Mouse (Mus musculus) stomach, embryonic 14.5 days (tissue): ENCODE data around the gene Tent5a. TPM values are rescaled to one million over a fixed set of nuclear protein-coding genes. Genes with fewer than 3 reads are reported as not detected.

Experiments
- ATAC-seq: fragments of 200-750 bp; cut with Nextera tagmentation; 2 replicates; pipeline ENCODE4 v1.8.0; 2017; ENCODE audit warnings: low read depth, moderate TSS enrichment; ENCODE audit not compliant: insufficient number of reproducible peaks, insufficient read depth, low FRiP score
- H3K27ac ChIP-seq: fragments of 300-500 bp; sonication (generic); 2 replicates; pipeline ENCODE4 v1.5.1; 2014; ENCODE audit warnings: mild to moderate bottlenecking, low read length, moderate library complexity, mixed read lengths
- H3K27me3 ChIP-seq: fragments of 300-500 bp; sonication (generic); 2 replicates; pipeline ENCODE4 v1.6.1; 2014; ENCODE audit warnings: low read length, control low read depth, mixed read lengths; ENCODE audit not compliant: control insufficient read depth, insufficient read depth
- H3K36me3 ChIP-seq: fragments of 300-500 bp; sonication (generic); 2 replicates; pipeline ENCODE4 v1.6.1; 2014; ENCODE audit warnings: mild to moderate bottlenecking, control low read depth, low read length, moderate library complexity, mixed read lengths; ENCODE audit not compliant: control insufficient read depth, insufficient read depth
- H3K4me1 ChIP-seq: fragments of 300-500 bp; sonication (generic); 2 replicates; pipeline ENCODE4 v1.6.1; 2014; ENCODE audit warnings: low read length, control low read depth, mixed read lengths; ENCODE audit not compliant: control insufficient read depth, insufficient read depth
- H3K4me2 ChIP-seq: fragments of 300-500 bp; sonication (generic); replicated peaks from 2 replicates; pipeline ENCODE4 v1.6.1; 2014; ENCODE audit warnings: low read depth, low read length, control low read depth
- H3K4me3 ChIP-seq: fragments of 300-500 bp; sonication (generic); 2 replicates; pipeline ENCODE4 v1.5.1; 2014; ENCODE audit warnings: low read depth, low read length, control low read depth
- H3K9ac ChIP-seq: fragments of 300-500 bp; sonication (generic); replicated peaks from 2 replicates; pipeline ENCODE4 v1.6.1; 2014; ENCODE audit warnings: low read depth, mild to moderate bottlenecking, control low read depth, low read length, moderate library complexity, mixed read lengths
- H3K9me3 ChIP-seq: fragments of 300-500 bp; sonication (generic); 2 replicates; pipeline ENCODE4 v1.6.1; 2016; ENCODE audit warnings: low read depth, low read length, control low read depth; ENCODE audit not compliant: control insufficient read depth
- WGBS: fragments of 180-500 bp; shearing (Covaris S2); extraction: QIAGEN DNeasy Blood & Tissue Kit; methylation state at CpG from one replicate; pipeline ENCODE4 v1.1.7; 2014; 5-methylcytosine and 5-hydroxymethylcytosine counted together
- polyA plus RNA-seq: library from polyadenylated mRNA; unstranded; fragments of >200 nt; fragmentation: Nextera tagmentation; extraction: Ambion mirVana; gene quantifications from 2 replicates; pipeline ENCODE4 v1.2.1, GENCODE M21; 2014

Gene Tent5a
- polyA plus RNA-seq: 27.8 and 27.9 TPM in 2 replicates

DNA sequence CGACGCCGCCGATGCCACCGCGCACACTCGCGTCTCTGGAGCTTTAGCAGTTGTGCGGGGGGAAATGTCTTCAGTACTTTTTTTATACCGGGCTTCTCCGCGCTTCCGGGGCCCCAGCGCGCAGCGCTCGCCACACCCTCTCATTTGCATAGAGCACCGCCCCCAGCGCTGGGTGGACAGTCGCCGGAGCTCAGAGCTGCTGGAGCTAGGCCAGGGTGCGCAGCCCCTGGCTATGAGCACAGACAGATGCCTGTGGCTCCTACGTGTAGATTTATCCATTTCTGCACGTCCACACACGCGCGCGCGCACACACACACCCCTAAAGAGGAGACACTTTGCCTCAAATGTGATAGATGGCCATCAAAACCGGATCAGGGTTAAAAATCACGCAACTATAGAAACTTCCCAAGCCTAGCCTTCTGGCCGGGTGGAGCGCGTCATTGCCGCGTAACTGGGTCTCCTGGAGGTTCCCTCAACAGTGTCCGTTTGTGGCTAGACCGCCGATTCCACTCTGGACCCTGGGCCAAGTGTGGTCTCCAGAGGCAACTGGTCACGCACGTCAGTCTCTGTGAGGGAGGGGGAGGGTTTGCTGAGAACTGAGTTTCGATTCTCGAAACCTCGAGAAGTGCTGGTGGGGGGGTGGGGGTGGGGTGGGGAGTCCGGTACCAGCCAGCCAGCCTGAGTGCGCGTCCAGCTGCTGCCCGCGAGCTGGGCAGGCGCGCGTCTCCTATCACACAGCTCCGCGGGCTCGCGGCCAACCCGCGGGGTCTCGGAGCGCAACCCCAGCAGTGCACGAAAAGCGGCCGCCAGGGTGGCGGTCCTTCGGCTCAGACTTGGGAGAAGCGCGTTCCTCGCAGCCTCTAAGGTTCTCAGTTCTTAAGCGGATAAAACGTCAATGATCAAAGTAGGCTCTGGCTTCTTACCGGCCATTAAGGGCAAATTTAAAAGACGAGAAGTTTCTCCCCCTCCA, at the start of gene Tent5a:
Gene Tent5a, minus strand, starts transcription at position 107 of the 970 bp plus-strand sequence.
- no peaks in the 10 kb centered on the region for H3K27me3 ChIP-seq
- H3K4me1 ChIP-seq: no peaks in the 10 kb centered on the region
- peak within 1 kb of the TSS; percentile 89 for H3K27ac ChIP-seq
- H3K4me3 ChIP-seq: peak within 1 kb of the TSS; percentile 79
- no peaks in the 10 kb centered on the region for H3K36me3 ChIP-seq
- ATAC-seq: peak; percentile 92
- under 1% methylated on average over 72 of the region's 72 CpGs for WGBS
- no peaks in the 10 kb centered on the region for H3K9me3 ChIP-seq
- peak within 1 kb of the TSS; percentile 71 for H3K9ac ChIP-seq
- peak within 1 kb of the TSS; percentile 72 for H3K4me2 ChIP-seq

DNA sequence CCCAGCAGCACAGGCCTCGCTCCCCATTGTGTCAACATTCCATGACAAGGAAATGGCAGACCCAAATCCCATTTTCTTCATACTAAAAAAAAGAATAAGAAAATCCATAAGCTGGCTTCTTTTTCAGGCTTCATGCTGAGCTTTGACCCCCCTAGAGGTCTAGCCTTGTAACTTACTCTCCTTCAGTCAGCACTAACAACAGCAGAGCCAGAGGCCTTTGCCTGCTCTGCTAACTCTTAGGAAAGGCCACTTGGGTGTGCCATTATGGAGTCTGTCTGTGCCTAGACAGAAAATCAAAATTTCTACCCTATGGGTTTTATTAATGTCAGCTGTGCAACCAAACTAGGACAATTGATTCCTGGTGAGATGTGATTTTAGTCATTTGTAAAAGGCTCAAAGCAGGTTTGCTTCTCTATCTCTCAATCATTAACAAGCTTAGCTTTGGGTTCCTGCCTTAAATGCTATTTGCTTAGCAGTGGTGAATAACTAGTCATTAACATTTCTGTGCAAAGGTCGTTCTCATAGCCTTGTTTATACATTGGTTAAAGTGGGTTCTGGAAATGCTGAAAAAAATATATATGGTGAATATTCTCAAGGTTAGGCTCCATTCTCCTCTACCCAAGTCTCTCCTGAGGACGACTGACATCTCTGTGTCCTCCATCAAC, 49.6 kb upstream of the Tent5a start:
- Histone ChIP-seq H3K9me3 (no peaks in the 10 kb centered on the region), H3K36me3 (no peaks in the 10 kb centered on the region), H3K9ac (no peak overlapping the region), H3K27me3 (no peaks in the 10 kb centered on the region), H3K4me2 (no peak overlapping the region), H3K4me1 (no peaks in the 10 kb centered on the region), H3K4me3 (no peak overlapping the region), H3K27ac (no peak overlapping the region)
- ATAC-seq: no peak
- 75% methylated on average over 3 of the region's 3 CpGs for WGBS

DNA sequence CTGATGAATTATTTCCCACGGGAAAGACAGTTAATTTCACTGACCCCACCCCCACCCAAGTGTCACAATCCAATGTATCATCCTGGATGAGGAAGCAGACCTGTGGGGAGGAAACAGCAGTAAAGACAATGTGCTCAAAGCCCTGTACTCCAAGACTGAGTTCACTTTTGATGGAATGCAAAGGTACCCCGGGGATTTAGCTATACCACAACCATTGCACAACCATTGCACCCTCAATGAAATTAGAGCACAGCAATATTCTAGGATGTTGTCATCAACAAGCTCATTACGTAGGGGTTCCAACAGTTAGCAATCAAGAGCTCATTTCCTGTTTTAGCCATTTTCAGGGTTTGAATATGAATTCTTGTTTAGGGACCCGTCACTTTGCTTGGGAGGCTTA, 48.0 kb upstream of the Tent5a start:
- no peak overlapping the region for H3K4me3 ChIP-seq
- WGBS: 77% methylated on average over 4 of the region's 4 CpGs
- no peaks in the 10 kb centered on the region for H3K4me1 ChIP-seq
- no peak overlapping the region for H3K27ac ChIP-seq
- no peak for ATAC-seq
- no peaks in the 10 kb centered on the region for H3K27me3 ChIP-seq
- no peak overlapping the region for H3K9ac ChIP-seq
- no peaks in the 10 kb centered on the region for H3K36me3 ChIP-seq
- no peaks in the 10 kb centered on the region for H3K9me3 ChIP-seq
- H3K4me2 ChIP-seq: no peak overlapping the region

GRCm38 (mm10) chr9:85372034-85372433, 44.9 kb upstream of the Tent5a start:
- Histone ChIP-seq H3K9me3 (no peaks in the 10 kb centered on the region), H3K4me2 (no peak overlapping the region), H3K27ac (no peak overlapping the region), H3K9ac (no peak overlapping the region), H3K4me1 (no peaks in the 10 kb centered on the region), H3K4me3 (no peak overlapping the region), H3K36me3 (no peaks in the 10 kb centered on the region), H3K27me3 (no peaks in the 10 kb centered on the region)
- WGBS: 49% methylated on average over 1 of the region's 1 CpGs
- ATAC-seq: no peak

DNA sequence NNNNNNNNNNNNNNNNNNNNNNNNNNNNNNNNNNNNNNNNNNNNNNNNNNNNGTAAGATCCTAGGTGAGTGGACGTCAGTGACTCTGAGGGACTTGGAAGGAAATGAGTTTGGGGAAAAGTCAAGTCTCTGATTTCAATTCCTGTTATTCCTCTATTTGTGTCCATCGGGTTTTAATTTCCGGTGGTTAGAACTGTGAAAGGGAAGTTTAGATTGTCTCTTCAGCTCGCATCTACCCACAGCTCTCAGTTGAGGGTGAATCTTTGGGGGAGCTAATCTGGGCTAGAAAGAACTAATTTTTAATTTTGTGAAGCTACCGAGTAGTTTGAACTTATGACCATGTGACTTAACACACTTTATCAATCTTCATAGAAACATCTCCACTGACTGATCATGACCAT, 42.4 kb upstream of the Tent5a start:
- ATAC-seq: no peak
- Histone ChIP-seq H3K4me3 (no peak overlapping the region), H3K27ac (no peak overlapping the region), H3K36me3 (no peaks in the 10 kb centered on the region), H3K4me1 (no peaks in the 10 kb centered on the region), H3K4me2 (no peak overlapping the region), H3K27me3 (no peaks in the 10 kb centered on the region), H3K9ac (no peak overlapping the region), H3K9me3 (no peaks in the 10 kb centered on the region)
- WGBS: 89% methylated on average over 5 of the region's 5 CpGs

DNA sequence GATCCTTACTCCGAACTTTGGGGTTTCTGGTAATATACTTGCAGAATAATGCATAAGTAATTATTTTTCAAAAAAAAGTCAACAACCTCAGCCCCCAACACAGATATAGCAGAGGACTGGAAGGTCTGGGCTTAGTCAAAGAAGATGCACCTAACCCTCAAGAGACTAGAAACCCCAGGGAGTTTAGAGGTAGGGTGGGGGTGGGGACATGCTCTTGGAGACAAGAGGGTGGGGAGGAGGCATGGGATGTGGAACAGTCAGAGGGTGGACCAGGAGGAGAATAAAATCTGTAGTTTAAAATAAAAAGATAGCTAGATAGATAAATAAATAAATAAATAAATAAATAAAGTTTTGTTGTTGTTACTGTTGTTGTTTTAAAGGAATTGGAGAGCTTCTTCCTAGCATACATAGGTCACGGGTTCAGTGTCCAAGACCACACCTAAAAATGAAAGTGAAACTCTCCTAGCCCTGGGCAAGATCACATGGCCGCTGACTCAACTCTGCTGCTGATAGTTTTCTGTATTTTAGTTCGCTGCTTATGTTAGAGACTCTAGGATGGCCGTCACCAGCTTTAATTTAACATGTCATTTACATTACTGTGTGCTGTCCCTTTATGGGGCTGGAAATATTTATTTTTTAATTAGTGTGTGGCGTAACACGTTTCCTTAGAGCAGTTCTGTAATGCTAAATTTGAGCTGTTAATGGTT, 30.2 kb upstream of the Tent5a start:
- H3K4me1 ChIP-seq: no peaks in the 10 kb centered on the region
- no peaks in the 10 kb centered on the region for H3K36me3 ChIP-seq
- no peak for ATAC-seq
- WGBS: 87% methylated on average over 7 of the region's 7 CpGs
- H3K4me2 ChIP-seq: no peak overlapping the region
- no peak overlapping the region for H3K9ac ChIP-seq
- H3K27me3 ChIP-seq: no peaks in the 10 kb centered on the region
- H3K27ac ChIP-seq: no peak overlapping the region
- no peaks in the 10 kb centered on the region for H3K9me3 ChIP-seq
- no peak overlapping the region for H3K4me3 ChIP-seq

DNA sequence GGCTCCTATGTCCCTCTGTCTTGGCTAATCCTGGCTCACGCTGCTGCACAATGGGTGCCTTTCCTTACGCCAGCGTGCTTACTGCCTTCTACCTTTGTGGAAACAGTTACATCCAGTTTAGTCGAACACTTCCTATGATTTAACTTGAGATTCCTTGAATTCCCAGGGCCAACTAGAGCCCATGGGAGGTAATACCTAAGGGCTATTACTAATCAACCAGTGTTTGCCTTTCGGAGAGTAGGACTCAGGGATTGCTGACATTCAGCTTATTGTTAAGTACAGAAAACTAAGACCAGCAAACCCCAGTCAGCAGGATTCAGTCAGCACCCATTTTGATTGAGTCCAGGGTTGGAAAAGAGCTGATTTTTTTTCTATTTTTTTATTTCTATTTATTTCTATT, 28.4 kb upstream of the Tent5a start:
- H3K27me3 ChIP-seq: no peaks in the 10 kb centered on the region
- no peak overlapping the region for H3K27ac ChIP-seq
- H3K36me3 ChIP-seq: no peaks in the 10 kb centered on the region
- 80% methylated on average over 5 of the region's 5 CpGs for WGBS
- H3K4me2 ChIP-seq: no peak overlapping the region
- H3K4me1 ChIP-seq: no peaks in the 10 kb centered on the region
- no peak overlapping the region for H3K9ac ChIP-seq
- H3K4me3 ChIP-seq: no peak overlapping the region
- no peak for ATAC-seq
- H3K9me3 ChIP-seq: no peaks in the 10 kb centered on the region

DNA sequence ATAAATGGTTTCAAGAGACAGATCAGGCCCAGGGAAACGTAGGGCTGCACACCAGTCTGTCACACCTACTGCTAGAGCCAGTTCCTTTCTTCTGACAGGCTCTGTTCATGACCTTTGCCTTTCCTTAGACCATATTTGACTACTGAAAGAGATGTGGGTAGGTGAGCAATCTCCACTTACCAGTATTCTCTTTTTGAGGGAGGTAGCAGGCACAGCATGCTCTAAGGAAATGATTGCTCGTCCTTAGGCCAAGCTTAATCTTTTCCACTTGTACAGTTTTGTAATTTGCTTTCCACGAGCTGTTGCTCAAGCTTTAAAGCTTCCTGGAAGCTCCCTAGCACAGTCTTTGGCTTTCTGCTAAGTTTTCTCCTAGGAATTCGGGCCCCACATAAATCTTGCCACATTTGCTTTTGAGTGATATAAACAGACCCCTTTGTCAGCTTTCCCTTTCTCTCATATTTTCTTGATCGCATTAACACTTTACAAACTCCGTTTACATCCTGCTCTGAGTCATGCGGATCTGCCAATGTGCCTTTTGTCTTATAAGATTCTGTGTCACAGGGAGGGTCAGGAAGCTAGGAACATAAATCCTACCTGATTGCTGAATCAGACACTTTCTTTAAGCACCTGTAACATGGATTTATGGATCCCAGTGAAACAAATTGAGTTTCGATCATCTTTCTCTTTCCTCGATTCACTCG, 20.8 kb upstream of the Tent5a start:
- peak; percentile 10; the same call in 1 of the 2 replicates for ATAC-seq
- H3K9me3 ChIP-seq: no peaks in the 10 kb centered on the region
- no peak overlapping the region for H3K4me2 ChIP-seq
- H3K4me1 ChIP-seq: 0 out of 2 replicates have a peak, but pooled peaks cover 5% of the 10 kb centered on the region
- no peaks in the 10 kb centered on the region for H3K27me3 ChIP-seq
- H3K4me3 ChIP-seq: no peak overlapping the region
- no peak overlapping the region for H3K9ac ChIP-seq
- no peaks in the 10 kb centered on the region for H3K36me3 ChIP-seq
- no peak overlapping the region for H3K27ac ChIP-seq
- 30% methylated on average over 10 of the region's 10 CpGs for WGBS
